ENCODE assay signal across 30 mouse cellular contexts in genomic region chr10:77804095-77804494, GRCm38 (mm10). TPM values are rescaled to one million over a fixed set of nuclear protein-coding genes. Genes with fewer than 3 reads are reported as not detected.
"Had no signal": no experiment of that assay in that cellular context is flagged by ENCODE, and none has a peak within 500 bp of the region (broad histone marks: within the 10 kb centered on the region; RNA-seq: fewer than 3 reads in every experiment).

No protein-coding gene starts in this region.

- ATAC-seq: liver, postnatal 0 days; midbrain, embryonic 13.5 days had no signal

- H3K27ac ChIP-seq: hindbrain, embryonic 15.5 days; layer of hippocampus, adult 2 months; limb, embryonic 10.5 days; limb, embryonic 13.5 days; liver, embryonic 14.5 days; lung, embryonic 15.5 days; macrophage; midbrain, embryonic 13.5 days had no signal

- H3K9me3 ChIP-seq: hindbrain, embryonic 15.5 days; limb, embryonic 10.5 days; limb, embryonic 13.5 days; lung, embryonic 15.5 days had no signal

- H3K4me1 ChIP-seq: hindbrain, embryonic 15.5 days; lung, embryonic 15.5 days had no signal

- H3K36me3 ChIP-seq: hindbrain, embryonic 15.5 days; limb, embryonic 10.5 days; limb, embryonic 13.5 days; lung, embryonic 15.5 days; midbrain, embryonic 13.5 days had no signal

- H3K27me3 ChIP-seq: hindbrain, embryonic 15.5 days; limb, embryonic 13.5 days; lung, embryonic 15.5 days; midbrain, embryonic 13.5 days had no signal

- H3K4me3 ChIP-seq: hindbrain, embryonic 15.5 days; layer of hippocampus, adult 2 months; limb, embryonic 10.5 days; limb, embryonic 13.5 days; lung, embryonic 15.5 days; midbrain, embryonic 13.5 days had no signal

- H3K4me2 ChIP-seq: hindbrain, embryonic 15.5 days; limb, embryonic 13.5 days; lung, embryonic 15.5 days; midbrain, embryonic 13.5 days had no signal

- H3K9ac ChIP-seq: hindbrain, embryonic 15.5 days; limb, embryonic 13.5 days; liver, embryonic 14.5 days; liver, postnatal 0 days; lung, embryonic 15.5 days; midbrain, embryonic 13.5 days had no signal

- DNase-seq: kidney, adult 18-20 months; kidney, postnatal 25 days; layer of hippocampus, adult 9-11 months; liver; liver, postnatal 0 days; right cerebral cortex, postnatal 25 days; thymus, adult 2 months; thymus, postnatal 14 days; thymus, postnatal 4 days had no signal

RNA-seq across cellular contexts. Expression of gene Gm19668, which starts 5.2 kb away (rescaled TPM):
- total RNA-seq: layer of hippocampus, adult 2 months; layer of hippocampus, postnatal 25 days; left cerebral cortex, adult 18-20 months; left cerebral cortex, postnatal 25 days; megakaryocyte, adult 5-6 weeks; midbrain, postnatal 0 days had no signal
- polyA plus RNA-seq: hindbrain, embryonic 15.5 days; intestine, embryonic 14.5 days; kidney, embryonic 16.5 days; large intestine, adult 2 months; limb, embryonic 10.5 days; limb, embryonic 13.5 days; liver, embryonic 14.5 days; liver, postnatal 0 days; lung, embryonic 15.5 days; macrophage; midbrain, embryonic 13.5 days; midbrain, postnatal 0 days; neural tube, embryonic 11.5 days; neural tube, embryonic 14.5 days; small intestine, adult 2 months; spleen, adult 2 months; stomach, embryonic 16.5 days; thymus, adult 2 months had no signal

RNA-seq across cellular contexts. Expression of gene Gm9507, which starts 7.5 kb away (rescaled TPM):
- total RNA-seq: layer of hippocampus, adult 2 months; layer of hippocampus, postnatal 25 days; left cerebral cortex, adult 18-20 months; left cerebral cortex, postnatal 25 days; megakaryocyte, adult 5-6 weeks; midbrain, postnatal 0 days had no signal
- polyA plus RNA-seq: hindbrain, embryonic 15.5 days; intestine, embryonic 14.5 days; kidney, embryonic 16.5 days; large intestine, adult 2 months; limb, embryonic 10.5 days; limb, embryonic 13.5 days; liver, embryonic 14.5 days; liver, postnatal 0 days; lung, embryonic 15.5 days; macrophage; midbrain, embryonic 13.5 days; midbrain, postnatal 0 days; neural tube, embryonic 11.5 days; neural tube, embryonic 14.5 days; small intestine, adult 2 months; spleen, adult 2 months; stomach, embryonic 16.5 days; thymus, adult 2 months had no signal

RNA-seq across cellular contexts. Expression of gene Gm9639, which starts 9.2 kb away (rescaled TPM):
- total RNA-seq: layer of hippocampus, adult 2 months; layer of hippocampus, postnatal 25 days; left cerebral cortex, adult 18-20 months; left cerebral cortex, postnatal 25 days; megakaryocyte, adult 5-6 weeks; midbrain, postnatal 0 days had no signal
- polyA plus RNA-seq: hindbrain, embryonic 15.5 days; intestine, embryonic 14.5 days; kidney, embryonic 16.5 days; large intestine, adult 2 months; limb, embryonic 10.5 days; limb, embryonic 13.5 days; liver, embryonic 14.5 days; liver, postnatal 0 days; lung, embryonic 15.5 days; macrophage; midbrain, embryonic 13.5 days; midbrain, postnatal 0 days; neural tube, embryonic 11.5 days; neural tube, embryonic 14.5 days; small intestine, adult 2 months; spleen, adult 2 months; stomach, embryonic 16.5 days; thymus, adult 2 months had no signal

RNA-seq across cellular contexts. Expression of gene Gm2696, which starts 10.4 kb away (rescaled TPM):
- total RNA-seq: layer of hippocampus, adult 2 months; layer of hippocampus, postnatal 25 days; left cerebral cortex, adult 18-20 months; left cerebral cortex, postnatal 25 days; megakaryocyte, adult 5-6 weeks; midbrain, postnatal 0 days had no signal
- polyA plus RNA-seq: hindbrain, embryonic 15.5 days; intestine, embryonic 14.5 days; kidney, embryonic 16.5 days; large intestine, adult 2 months; limb, embryonic 10.5 days; limb, embryonic 13.5 days; liver, embryonic 14.5 days; liver, postnatal 0 days; lung, embryonic 15.5 days; macrophage; midbrain, embryonic 13.5 days; midbrain, postnatal 0 days; neural tube, embryonic 11.5 days; neural tube, embryonic 14.5 days; small intestine, adult 2 months; spleen, adult 2 months; stomach, embryonic 16.5 days; thymus, adult 2 months had no signal

RNA-seq across cellular contexts. Expression of gene Gm7137, which starts 16.1 kb away (rescaled TPM):
- total RNA-seq: layer of hippocampus, adult 2 months; layer of hippocampus, postnatal 25 days; left cerebral cortex, adult 18-20 months; left cerebral cortex, postnatal 25 days; megakaryocyte, adult 5-6 weeks; midbrain, postnatal 0 days had no signal
- polyA plus RNA-seq: hindbrain, embryonic 15.5 days; intestine, embryonic 14.5 days; kidney, embryonic 16.5 days; large intestine, adult 2 months; limb, embryonic 10.5 days; limb, embryonic 13.5 days; liver, embryonic 14.5 days; liver, postnatal 0 days; lung, embryonic 15.5 days; macrophage; midbrain, embryonic 13.5 days; midbrain, postnatal 0 days; neural tube, embryonic 11.5 days; neural tube, embryonic 14.5 days; small intestine, adult 2 months; spleen, adult 2 months; stomach, embryonic 16.5 days; thymus, adult 2 months had no signal
